Mouse (Mus musculus): ENCODE data around the gene Galnt14.

GRCm38 (mm10) chr17:73634896-73635295 lies 75.4 kb downstream of the Galnt14 start:
- TF ChIP-seq CTCF (IDR thresholded peaks at IDR 0.05; ENCODE audit: low read depth, low read length) (no peak), POLR2A (IDR thresholded peaks at IDR 0.05; ENCODE audit: borderline replicate concordance, low read depth, low read length) (no peak)
